Mouse (Mus musculus) lung, postnatal 0 days (tissue): ENCODE measurements around the gene Klhl12. TPM values are rescaled to one million over a fixed set of nuclear protein-coding genes. Genes with fewer than 3 reads are reported as not detected.

Source experiments
- ATAC-seq: fragments of 200-750 bp; cut with Nextera tagmentation; 2 replicates; pipeline ENCODE4 v1.8.0; 2017; ENCODE audit warnings: moderate library complexity
- DNase-seq: peaks from one replicate; pipeline ENCODE4 v3.0.0-alpha.2; 2016; ENCODE audit warnings: low spot score
- H3K27ac ChIP-seq: fragments of 300-500 bp; sonication (generic); 2 replicates; pipeline ENCODE4 v1.5.1; 2014; ENCODE audit warnings: antibody characterized with exemption, mild to moderate bottlenecking, low read length, mixed read lengths
- H3K27me3 ChIP-seq: fragments of 300-500 bp; sonication (generic); replicated peaks from 2 replicates; pipeline ENCODE4 v1.6.1; 2014; ENCODE audit warnings: low read length, mixed read lengths; ENCODE audit not compliant: insufficient read depth
- H3K36me3 ChIP-seq: fragments of 300-500 bp; sonication (generic); 2 replicates; pipeline ENCODE4 v1.6.1; 2014; ENCODE audit warnings: low read length, mixed read lengths; ENCODE audit not compliant: insufficient read depth
- H3K4me1 ChIP-seq: fragments of 300-500 bp; sonication (generic); 2 replicates; pipeline ENCODE4 v1.6.1; 2014; ENCODE audit warnings: antibody characterized with exemption, low read depth, low read length, mixed read lengths; ENCODE audit not compliant: insufficient read depth
- H3K4me2 ChIP-seq: fragments of 300-500 bp; sonication (generic); replicated peaks from 2 replicates; pipeline ENCODE4 v1.6.1; 2014; ENCODE audit warnings: low read depth, mild to moderate bottlenecking, low read length, moderate library complexity, mixed read lengths
- H3K4me3 ChIP-seq: fragments of 300-500 bp; sonication (generic); 2 replicates; pipeline ENCODE4 v1.5.1; 2014; ENCODE audit warnings: low read depth, low read length
- H3K9ac ChIP-seq: fragments of 300-500 bp; sonication (generic); replicated peaks from 2 replicates; pipeline ENCODE4 v1.6.1; 2014; ENCODE audit warnings: low read depth, mild to moderate bottlenecking
- H3K9me3 ChIP-seq: fragments of 300-500 bp; sonication (generic); 2 replicates; pipeline ENCODE4 v1.6.1; 2016; ENCODE audit warnings: low read length, mixed read lengths
- CTCF ChIP-seq: IDR thresholded peaks from 2 replicates; pipeline ENCODE4 v1.5.1; 2016; ENCODE audit warnings: antibody characterized with exemption, mild to moderate bottlenecking
- EP300 ChIP-seq: IDR thresholded peaks from 2 replicates; pipeline ENCODE4 v1.6.1; 2016; ENCODE audit warnings: antibody characterized with exemption, mild to moderate bottlenecking, control low read depth
- WGBS: fragments of 180-500 bp; shearing (Covaris S2); extraction: QIAGEN DNeasy Blood & Tissue Kit; methylation state at CpG from one replicate; pipeline ENCODE4 v1.1.7; 2014; 5-methylcytosine and 5-hydroxymethylcytosine counted together
- polyA plus RNA-seq: library from polyadenylated mRNA; unstranded; fragments of >200 nt; fragmentation: Nextera tagmentation; extraction: Ambion mirVana; gene quantifications from 2 replicates; pipeline ENCODE4 v1.2.1, GENCODE M21; 2015

Klhl12 gene
- polyA plus RNA-seq, 1 experiment from 2014 or later, result 11.3 TPM

DNA sequence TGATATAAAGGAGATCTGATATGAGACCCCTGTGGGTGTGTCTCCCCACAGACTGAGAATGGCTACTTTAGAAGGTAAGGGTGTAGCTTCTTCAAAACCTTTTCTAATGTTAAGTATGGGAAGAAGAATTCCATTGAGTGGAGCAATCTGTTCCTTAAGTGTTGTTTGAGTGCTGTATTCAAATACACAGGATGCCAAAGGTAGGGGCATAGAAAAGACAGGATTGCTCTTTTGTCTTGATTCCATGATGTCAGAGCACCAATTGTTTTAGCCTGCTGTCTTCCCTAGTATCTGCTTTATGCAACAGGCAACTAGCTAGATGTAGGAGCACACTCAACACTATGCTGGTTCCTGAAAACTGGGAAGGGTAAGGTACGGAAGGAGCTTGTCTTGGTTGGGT lies 79.7 kb downstream of the Klhl12 start:
- Histone ChIP-seq H3K27ac (no peak overlapping the region), H3K9ac (no peak overlapping the region), H3K36me3 (no peaks in the 10 kb centered on the region), H3K4me3 (no peak overlapping the region), H3K27me3 (no peaks in the 10 kb centered on the region), H3K4me1 (no peaks in the 10 kb centered on the region), H3K9me3 (no peaks in the 10 kb centered on the region), H3K4me2 (no peak overlapping the region)
- 96% methylated on average over 1 of the region's 1 CpGs for WGBS
- ATAC-seq, result no peak
- no peak for DNase-seq
- no peak for TF ChIP-seq EP300
- no peak for TF ChIP-seq CTCF

DNA sequence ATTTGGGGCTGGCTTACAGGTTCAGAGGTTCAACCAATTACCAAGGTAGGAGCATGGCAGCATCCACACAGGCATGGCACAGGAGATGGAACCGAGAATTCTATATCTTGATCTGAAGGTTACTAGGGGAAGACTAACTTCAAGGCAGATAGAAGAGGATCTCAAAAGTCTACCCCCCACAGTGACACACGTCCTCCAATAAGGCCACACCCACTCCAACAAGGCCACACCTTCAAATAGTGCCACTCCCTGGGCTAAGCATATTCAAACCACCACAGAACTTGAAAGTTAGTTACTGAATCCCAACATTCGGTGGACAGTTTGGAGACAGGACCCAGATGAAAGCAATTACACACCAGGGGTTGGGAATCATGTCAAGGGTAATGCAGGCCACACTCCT lies 80.2 kb downstream of the Klhl12 start:
- ATAC-seq, result no peak
- no peak overlapping the region for H3K4me3 ChIP-seq
- H3K36me3 ChIP-seq, result no peaks in the 10 kb centered on the region
- no peak overlapping the region for H3K4me2 ChIP-seq
- DNase-seq, result no peak
- no peak overlapping the region for H3K27ac ChIP-seq
- H3K9me3 ChIP-seq, result no peaks in the 10 kb centered on the region
- no peaks in the 10 kb centered on the region for H3K27me3 ChIP-seq
- H3K9ac ChIP-seq, result no peak overlapping the region
- no peak for TF ChIP-seq CTCF
- no peak for TF ChIP-seq EP300
- 75% methylated on average over 3 of the region's 3 CpGs for WGBS
- H3K4me1 ChIP-seq, result no peaks in the 10 kb centered on the region

- WGBS, result 86% methylated on average over 10 of the region's 10 CpGs
- Histone ChIP-seq H3K9ac (no peak overlapping the region), H3K27ac (no peak overlapping the region), H3K4me3 (no peak overlapping the region), H3K27me3 (no peaks in the 10 kb centered on the region), H3K4me1 (no peaks in the 10 kb centered on the region), H3K9me3 (no peaks in the 10 kb centered on the region), H3K36me3 (no peaks in the 10 kb centered on the region), H3K4me2 (no peak overlapping the region)
- ATAC-seq, result no peak
- TF ChIP-seq EP300 (no peak), CTCF (no peak)
- DNase-seq, result no peak
These were observed 85.3 kb downstream of the Klhl12 start for GRCm38 (mm10) chr1:134540610-134541009.

Other genes with a start within 250 kb of the Klhl12 start
- gene Adora1, start 220.1 kb upstream of the Klhl12 start, polyA plus RNA-seq, result 4.8 and 4.9 TPM in 2 replicates
- gene Myog, start 165.5 kb upstream of the Klhl12 start, polyA plus RNA-seq, result not detected in 2 replicates
- 4.5 TPM in 2 replicates for gene Ppfia4, start 122.6 kb upstream of the Klhl12 start, polyA plus RNA-seq
- gene Tmem183a, start 93.6 kb upstream of the Klhl12 start, polyA plus RNA-seq, result 42.9 and 44.8 TPM in 2 replicates
- 0.06 TPM in 1 of 2 replicates, not detected in the other for gene 4933406M09Rik, start 69.6 kb upstream of the Klhl12 start, polyA plus RNA-seq
- 15.3 and 22.2 TPM in 2 replicates for gene Cyb5r1, start 50.0 kb upstream of the Klhl12 start, polyA plus RNA-seq
- gene Adipor1, start 40.2 kb upstream of the Klhl12 start, polyA plus RNA-seq, result 123 and 126 TPM in 2 replicates
- 28.0 and 29.1 TPM in 2 replicates for gene Rabif, start 39.1 kb downstream of the Klhl12 start, polyA plus RNA-seq
- gene Mgat4e, start 94.2 kb downstream of the Klhl12 start, polyA plus RNA-seq, result not detected in 2 replicates
- gene Kdm5b, start 104.6 kb downstream of the Klhl12 start, polyA plus RNA-seq, result 33.3 and 37.5 TPM in 2 replicates
- gene Syt2, start 191.1 kb downstream of the Klhl12 start, polyA plus RNA-seq, result 0.14 TPM in 2 replicates